Mouse (Mus musculus) right cerebral cortex, postnatal 14 days (tissue): ENCODE measurements around the gene Ttc30b.
A peak's percentile ranks its signal among the peaks of the same experiment; 100 is the strongest.
"Not testable (repeated sequence)": the region's sequence is repeated elsewhere in the genome, so short reads cannot be mapped to it uniquely, and the experiment has no call there.

Experiments
- DNase-seq: peaks from one replicate; pipeline ENCODE4 v3.0.0; 2022

Gene Ttc30b

DNA sequence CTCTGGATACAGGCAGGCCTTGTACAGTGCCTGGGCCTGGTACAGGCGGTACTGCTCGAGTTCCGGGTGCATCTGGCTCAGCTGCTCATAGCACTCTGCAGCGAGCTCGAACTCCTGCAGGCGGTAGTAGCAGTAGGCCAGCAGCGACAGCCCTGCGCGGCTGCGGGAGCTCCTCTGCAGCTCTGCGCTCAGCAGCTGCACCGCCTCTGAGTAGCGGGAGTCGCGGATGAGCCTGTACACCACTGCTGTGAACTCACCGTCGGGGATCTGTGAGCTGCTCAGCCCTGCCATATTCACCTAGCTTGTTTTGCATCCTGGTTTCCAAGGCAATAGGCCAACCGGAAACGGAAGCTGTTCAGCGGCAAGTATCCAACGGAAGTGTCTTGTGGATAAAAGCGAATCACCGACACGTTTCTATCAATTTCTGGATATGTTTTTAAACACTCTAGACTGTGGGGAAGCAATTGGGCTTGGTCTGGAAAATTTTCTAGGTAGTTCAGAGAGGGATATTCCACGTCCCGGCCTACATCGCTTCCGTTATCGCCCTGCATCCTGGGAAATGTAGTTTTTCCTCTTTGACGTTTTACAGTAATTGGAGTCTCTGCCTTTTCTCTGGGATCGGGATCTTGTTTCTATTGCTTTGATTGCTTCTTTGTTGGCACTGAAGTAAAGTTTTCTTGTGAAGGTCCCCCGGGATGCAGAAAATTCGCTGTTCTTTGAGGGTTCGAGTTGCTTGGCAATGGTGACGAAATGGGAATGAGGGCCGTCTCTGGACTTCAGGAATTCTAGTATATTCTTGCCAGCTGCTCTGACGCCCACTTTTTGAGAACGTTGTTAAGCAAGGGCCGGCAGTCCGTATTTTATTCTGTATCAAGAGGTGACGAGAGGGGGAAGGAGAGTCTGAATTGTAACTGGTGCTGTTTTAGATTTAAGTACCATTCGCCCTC, at the start of gene Ttc30b:
Gene Ttc30b, minus strand, starts transcription at position 469 of the 947 bp plus-strand sequence.
- peak; percentile 64 for DNase-seq

DNA sequence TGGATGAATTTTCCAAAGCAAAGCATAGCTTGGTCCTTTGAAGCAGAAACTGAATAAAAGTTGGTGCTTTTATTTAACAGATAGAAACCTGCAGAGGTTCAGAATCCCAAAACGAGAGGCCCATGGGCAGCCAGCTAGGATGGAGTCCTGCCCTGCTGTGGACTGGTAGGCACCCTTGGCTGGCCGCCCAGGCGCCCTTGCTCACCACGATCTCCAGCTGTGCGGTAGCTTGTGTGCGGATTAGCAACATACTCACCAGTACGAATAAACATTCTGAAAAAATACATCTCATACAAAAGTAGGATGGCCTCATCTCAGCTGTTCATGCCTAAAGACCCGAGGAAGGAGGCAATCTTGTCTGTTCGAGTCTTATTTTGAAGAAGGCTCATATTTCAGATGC, 49.4 kb upstream of the Ttc30b start:
- no peak for DNase-seq

DNA sequence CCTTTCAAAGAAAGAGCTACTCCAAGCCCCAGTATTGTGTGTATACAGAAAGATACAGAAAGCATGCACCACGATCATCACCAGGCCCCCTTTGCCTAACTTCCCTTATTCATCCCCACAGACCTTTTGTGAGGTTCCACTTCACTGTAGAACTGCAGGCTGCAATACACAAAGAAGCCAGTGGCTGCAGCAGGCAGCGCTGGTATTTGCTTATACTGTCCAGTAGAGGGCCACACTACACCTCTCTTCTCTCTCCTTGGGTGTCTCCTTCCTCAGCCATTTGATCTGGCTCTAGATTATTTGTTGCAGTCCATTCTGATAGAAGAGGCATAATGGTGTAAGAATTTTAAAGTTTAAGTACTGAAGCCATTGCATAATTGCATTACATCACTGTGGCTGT, 46.7 kb upstream of the Ttc30b start:
- DNase-seq: peak; percentile 39

DNA sequence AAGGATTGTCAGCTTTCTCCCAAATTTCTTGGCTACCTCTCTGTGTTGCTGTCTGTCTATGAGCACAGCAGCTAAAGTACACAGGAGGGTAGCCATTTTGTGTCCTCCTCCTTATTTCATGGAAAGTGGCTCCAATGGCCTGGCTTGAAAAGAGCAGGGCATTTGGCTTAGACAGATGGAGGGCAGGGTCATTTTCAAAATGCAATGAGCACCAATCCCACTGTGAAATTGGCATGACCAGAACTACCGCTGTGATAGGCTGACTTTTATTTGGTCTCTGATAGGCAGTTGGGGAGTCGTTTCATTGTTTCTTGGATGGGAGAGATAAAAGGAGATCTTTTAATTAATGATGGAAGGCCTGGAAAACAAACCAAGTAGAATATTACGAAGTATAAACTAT, 45.5 kb upstream of the Ttc30b start:
- DNase-seq: no peak

DNA sequence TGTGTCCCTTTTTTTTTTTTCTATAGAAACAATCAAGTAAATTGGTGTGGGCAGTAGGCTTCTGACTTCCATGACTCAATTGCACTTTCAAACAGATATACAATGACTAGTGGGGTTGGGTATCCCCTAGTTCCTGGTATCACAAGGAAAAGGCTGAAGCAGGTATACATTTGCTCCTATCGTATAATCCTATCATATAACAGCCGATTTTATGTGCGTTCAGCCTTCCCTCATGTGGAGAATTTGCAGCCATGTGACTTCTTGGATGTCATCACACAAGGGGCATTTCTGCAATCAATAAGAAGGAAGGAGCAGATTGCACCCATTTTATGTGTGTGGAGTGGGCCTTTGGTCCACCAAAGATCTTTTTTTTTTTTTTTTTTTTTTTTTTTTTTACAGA, 44.7 kb upstream of the Ttc30b start:
- no peak for DNase-seq

DNA sequence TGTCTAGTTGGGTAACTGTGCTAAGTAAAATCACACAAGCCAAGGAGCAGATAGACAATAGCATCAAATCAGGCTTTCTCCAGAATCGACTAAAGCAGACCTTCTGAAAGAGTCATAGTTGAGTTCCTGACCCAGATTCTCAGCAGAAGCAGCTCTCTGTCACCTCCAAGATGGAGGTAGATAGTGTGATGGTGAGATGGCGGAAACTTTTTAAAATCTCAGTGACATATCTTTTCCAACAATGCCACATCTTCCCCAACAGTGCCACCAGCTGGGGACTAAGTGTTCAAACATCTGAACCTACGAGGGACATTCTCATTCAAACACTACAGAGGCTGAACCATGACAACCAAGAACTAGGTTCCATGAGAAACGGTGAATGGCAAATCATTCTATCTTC, 44.2 kb upstream of the Ttc30b start:
- no peak for DNase-seq

DNA sequence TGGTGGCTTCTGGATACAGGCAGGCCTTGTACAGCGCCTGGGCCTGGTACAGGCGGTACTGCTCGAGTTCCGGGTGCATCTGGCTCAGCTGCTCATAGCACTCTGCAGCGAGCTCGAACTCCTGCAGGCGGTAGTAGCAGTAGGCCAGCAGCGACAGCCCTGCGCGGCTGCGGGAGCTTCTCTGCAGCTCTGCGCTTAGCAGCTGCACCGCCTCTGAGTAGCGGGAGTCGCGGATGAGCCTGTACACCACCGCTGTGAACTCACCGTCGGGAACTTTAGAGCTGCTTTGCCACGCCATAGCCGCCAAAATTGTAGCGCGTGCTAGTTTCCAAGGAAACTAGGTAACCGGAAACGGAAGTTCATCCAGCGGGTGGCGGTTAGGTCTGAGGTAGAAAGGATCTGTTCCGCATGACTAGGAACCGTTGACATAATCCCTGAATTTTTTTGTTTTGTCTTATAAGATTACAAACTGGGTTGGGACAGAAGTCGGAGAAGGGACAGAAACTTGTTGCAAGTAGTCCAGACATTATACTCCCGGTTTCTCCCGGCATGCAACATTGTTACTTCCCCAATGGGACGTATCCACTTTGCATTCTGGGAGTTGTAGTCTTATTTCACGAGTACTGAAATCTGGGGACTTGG, 43.2 kb upstream of the Ttc30b start, which contains the start of gene Ttc30a1:
Gene Ttc30a1, minus strand, starts transcription at position 528 of the 642 bp plus-strand sequence.
- peak; percentile 68 for DNase-seq

DNA sequence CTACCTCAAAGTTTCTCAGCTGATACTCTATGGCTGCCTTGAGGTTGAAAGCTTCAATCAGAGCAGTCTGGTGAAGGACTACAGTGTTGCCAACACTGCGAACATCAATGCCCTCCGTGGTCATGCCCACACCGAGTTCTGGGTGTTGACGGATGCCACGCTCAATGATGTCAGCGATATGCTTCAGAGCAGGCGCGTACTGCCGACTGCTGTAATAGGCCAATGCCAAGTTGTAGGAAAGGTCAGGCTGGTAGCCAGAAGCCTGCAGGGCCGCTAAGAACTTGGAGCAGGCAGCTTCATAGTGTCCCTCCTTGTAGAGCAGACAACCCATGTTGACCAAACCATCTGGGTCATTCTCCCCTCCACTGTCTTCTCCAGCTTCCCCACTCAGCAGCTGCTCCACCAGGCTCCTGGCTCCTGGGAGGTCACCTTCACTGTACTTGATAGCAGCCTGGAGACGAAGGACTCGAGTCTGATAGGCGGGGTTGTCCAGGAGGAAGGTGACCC, 42.6 kb upstream of the Ttc30b start:
- DNase-seq: not testable (repeated sequence)

DNA sequence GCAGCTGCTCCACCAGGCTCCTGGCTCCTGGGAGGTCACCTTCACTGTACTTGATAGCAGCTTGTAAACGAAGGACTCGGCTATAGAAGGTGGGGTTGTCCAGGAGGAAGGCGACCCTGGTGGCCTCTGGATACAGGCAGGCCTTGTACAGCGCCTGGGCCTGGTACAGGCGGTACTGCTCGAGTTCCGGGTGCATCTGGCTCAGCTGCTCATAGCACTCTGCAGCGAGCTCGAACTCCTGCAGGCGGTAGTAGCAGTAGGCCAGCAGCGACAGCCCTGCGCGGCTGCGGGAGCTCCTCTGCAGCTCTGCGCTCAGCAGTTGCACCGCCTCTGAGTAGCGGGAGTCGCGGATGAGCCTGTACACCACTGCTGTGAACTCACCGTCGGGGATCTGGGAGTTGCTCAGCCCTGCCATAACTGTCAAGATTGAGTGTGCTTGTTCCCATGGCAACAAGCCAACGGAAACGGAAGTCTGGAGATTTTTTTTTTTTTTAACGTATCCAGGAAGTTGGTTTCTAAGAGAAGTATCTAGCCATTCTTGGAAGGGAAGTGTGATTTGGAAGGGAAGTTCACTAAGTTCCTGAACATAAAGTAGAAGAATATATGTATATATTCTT, 39.5 kb upstream of the Ttc30b start, which contains the start of gene Ttc30a2:
Gene Ttc30a2, minus strand, starts transcription at position 419 of the 617 bp plus-strand sequence.
- not testable (repeated sequence) for DNase-seq

DNA sequence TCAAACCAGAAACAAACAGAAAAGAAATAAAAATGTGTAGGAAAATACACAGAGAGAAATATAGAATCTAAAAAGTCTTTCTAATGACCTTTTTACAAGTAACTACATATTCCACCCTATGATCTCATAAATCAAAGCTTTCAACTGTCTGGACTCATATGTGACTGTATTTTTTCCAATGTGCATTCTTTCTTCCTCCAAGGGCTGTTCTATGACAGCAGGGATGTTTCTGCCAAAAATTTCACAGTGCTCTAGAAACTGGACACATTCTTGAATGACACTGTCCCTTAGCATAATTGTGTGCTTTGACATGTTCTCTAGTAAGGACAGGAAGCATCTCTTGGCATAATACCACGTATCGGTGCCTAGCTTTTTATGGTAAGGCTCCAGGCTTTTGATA, 37.7 kb upstream of the Ttc30b start:
- not testable (repeated sequence) for DNase-seq

DNA sequence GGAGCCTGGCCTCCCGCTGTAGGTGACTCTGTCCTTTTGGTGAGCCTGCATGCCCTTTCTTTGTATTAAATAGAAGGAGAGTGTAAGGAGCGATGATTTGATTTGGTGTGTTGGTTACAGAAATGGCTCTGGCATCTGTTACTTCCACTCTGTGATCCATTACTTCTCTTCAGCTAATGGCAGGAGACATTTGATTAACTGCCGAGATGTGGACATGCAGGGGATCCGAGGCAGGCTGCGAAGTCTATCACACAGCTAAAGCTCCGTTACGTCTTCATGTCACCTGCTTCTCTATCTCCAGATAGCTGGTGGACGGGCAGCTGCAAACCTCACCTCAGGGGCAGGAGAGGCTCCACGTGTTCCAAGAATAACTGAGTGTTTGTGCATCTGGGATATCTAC, 35.7 kb upstream of the Ttc30b start:
- DNase-seq: no peak

DNA sequence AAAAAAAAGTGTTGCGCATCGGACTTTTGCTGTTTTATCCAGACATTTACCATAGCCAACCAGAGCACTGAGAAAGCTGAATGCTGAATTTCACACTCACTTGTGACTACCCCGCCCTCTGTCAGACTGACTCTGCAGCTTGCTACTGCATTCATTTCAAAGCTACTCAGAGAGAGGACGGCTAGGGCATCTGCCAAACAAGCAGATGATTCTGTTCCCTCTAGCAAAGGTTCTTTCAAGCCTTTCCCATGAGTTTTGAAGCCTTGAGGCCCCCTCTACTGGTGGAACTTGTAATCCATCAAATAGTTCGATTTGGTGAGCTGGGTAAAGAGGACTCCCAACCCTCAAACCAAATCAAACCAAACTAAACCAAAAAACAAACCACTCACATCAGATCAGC, 26.6 kb upstream of the Ttc30b start:
- DNase-seq: peak; percentile 43

DNA sequence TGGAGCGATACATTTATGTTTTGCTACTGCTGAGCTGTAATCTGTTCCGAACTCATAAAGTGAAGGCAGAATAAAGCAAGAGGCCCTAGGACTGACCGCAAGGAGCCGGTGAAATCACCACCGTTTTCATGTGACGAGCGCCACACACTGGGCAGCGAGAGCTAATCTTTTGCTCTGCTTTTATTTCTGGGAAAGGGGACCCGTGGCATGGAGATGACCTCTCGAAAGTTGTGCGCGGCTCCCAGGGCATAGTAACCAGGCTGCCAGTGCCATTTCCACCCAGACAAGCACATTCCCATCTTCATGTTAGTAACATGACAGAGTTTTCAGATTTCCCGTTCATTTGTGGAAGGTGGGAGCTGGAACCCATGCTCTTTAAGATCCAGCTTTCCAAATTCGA, 26.1 kb upstream of the Ttc30b start:
- DNase-seq: peak; percentile 58

DNA sequence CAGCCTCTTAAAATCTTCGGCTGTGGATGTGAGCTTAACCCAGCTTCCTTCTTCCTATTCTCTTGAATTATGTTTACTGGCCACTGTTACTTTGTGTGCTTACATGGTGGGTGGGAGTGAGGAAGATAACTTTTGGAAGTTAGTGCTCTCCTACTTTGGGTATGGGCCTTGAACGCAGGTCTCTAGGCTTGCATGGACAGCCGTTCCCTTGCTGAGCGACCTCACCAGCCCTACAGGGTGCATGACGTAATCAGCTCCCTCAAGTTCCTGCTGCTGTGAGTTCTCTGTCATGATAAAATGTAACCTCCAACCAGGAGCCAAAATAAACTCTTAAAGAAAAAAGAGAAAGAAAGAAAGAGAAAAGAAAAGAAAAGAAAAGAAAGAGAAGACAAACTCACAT, 25.7 kb upstream of the Ttc30b start:
- no peak for DNase-seq

DNA sequence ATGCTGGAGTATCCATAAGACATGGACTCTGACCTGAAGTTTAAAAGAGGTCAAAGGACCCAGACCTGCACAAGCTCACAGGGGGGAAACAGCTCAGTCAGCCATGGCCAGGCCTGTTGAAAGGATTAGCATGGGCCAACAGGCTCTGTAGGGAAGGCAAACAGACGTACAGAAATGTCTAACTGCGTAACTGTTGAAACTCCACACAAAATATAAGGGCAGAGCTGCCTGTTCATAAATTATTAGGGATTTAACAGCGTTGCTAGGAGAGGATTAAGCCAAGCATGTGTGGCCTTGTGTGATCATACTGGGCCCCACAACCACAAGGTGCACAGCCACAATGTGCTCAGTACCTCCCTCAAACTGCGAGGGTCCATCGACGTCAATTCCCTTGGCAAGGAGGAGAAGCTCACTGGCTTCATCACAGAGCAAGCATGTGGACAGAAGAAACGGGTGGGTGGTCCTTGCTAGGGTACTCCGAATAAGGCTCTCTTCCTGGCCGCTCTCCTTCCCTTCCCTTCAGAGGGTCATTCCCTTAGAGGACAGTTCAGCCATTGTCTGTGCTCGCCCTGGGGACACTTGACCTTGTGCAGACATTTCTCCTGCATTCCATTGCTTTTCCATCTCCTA, 24.9 kb upstream of the Ttc30b start:
- no peak for DNase-seq

DNA sequence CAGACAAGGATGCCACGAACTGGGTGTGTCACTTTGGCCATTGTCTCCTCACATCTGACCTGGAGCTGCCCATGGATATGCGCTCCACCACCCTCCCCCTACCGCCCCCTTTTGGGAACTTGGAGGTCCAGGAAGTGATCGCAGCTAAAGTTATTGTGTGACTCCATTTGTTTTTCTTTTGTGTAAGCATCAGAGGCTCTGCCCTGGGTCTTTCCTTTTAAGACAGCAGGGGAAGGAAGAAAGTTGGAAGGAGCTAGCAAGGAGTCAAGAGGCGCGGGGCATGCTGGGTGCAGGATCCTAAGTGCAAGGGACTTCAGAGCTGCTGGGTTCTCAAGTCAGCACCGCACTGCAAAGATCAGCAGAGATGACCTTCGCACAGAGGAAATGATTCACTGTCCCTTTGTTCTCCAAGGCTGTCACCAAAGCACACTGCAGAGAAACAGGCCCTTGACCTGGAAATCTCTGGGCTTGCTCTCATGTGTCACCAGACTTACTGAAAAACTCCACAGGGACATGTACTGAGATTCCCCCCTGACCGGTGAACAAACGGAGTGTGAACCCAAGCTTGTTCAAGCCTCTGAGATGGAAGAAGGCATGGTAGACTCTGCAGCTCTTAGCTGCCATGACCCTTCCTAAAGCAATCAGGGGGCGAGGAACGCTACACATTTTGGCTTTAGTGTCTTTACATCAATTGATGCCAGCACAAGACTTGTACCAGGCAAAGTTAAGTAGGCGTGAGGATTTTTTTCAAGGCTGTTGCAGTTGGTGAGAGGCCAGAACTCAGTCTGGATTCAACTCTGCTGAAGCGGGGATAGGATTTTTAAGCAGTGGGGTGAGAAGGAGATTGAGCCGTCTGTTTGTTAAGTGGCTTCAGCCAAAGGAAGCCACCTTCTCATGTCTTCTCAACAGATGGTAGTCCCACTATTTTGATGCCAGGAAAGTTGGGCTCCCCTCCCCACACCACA, 22.3 kb upstream of the Ttc30b start:
- no peak for DNase-seq

DNA sequence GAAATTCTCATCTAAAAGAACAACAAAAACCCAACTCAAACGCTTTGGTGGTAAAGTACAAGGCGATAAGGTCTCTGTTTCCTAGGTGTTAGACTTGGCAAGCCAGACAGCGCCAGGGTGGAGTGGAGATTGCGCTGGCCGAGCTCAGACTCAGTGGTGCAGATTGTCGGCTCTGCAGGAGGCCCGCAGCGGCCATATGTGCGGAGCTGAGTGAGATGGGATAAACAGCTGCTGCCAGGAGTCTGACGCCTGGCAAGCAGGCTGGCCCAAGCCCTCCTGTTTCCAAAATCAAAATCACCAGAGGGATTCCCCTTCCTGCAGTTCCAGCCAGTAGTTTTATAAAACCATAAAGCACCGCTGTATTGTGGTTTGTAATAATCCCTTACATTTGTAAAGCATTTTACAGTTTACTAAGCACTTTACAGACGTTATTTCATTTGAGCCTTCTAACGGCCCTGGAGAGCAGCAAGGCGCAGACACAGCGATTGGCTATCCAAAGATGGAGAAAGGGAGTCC, 21.5 kb upstream of the Ttc30b start:
- no peak for DNase-seq

DNA sequence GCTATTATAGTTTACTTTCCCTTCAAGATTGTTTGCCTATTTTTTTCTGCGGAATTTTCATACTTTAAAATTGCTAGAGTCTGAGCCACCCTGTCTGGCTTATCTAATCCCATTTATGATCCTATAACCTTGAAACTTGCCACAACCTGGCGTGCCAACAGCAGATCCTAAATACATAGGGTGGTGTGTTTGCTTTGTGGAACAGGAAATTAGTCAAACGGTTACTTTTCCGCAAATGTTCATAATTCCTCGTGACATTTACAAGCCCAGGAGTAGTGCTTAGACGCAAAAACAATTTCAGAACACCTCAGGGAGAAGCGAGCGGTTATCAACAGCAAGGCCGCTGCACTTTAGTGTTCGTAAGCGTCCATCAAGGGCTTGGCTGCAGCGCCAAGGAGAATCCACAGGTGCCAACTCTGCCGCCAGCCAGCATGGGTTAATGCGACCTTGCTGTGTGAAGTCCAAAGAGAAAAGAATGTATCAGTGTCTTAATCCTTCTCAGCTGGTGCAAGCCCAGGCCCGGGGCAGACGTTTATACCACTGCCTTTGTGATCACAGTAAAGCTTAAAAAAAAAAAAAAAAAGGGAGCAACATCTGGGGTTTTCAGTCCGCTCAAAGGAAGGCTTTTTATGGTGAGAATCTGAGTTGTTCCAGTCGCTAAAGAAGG, 20.9 kb upstream of the Ttc30b start:
- DNase-seq: no peak

DNA sequence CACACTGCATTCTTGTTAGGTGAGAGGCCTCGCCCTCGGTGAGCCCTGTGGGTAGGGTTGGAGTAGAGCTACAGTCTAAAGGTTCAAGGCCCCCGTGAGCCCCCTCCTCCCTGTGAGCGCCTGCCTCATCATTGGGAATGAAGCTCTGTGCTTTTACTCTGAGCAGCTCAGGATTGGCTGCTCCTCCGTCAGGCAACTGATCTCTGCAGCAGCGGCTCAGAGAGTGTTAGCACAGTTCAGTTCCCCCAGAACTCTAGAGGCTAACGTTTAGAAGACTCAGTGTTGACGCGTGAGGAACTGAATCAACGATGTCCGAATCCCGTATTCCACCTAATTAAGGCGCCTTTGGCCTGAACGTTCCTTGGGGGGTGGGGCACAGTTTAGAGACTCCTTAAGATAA, 17.3 kb upstream of the Ttc30b start:
- no peak for DNase-seq

DNA sequence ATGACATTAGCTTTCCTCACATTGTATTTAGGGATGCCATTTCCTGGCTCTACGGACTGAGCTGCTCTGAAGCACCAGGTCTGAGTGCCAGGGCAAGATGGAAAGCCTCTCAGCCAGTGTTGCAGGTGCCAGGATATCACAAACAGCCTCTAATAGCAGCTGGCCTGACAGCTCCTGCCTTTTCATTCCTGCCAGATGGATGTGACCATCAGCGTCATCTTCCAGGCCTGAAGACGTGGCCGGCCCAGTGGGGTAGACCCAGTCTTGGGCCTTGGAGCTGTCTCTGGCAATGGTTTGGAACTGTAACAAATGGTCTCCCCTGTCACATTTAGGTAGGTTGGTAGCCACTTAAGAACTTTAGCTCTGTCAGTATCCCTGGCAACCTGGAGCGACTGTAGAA, 14.9 kb upstream of the Ttc30b start:
- no peak for DNase-seq

DNA sequence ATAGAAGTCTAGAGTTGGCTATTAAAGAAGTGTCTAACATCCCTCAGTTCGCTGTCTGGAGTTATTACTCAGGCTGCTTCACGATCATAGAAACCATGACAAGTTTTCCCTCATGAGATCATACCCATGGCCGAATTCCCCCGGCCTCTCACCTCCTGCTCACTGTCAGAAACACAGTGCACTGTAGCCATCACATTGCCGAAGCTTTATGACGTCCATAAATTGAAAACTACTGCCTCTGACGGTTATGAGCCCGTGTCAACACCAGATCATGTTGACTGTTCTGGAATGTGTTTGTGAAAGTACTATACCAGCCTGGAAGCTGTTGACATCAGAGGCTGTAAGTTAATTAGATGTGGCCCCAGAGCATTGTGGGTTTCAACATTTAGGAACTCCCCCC, 12.3 kb upstream of the Ttc30b start:
- DNase-seq: no peak
